Mouse (Mus musculus) left cerebral cortex, adult 2 months (tissue): ENCODE results near the gene Cebpz. TPM values are rescaled to one million over a fixed set of nuclear protein-coding genes. Genes with fewer than 3 reads are reported as not detected.

ENCODE experiments used
- DNase-seq, 2 experiments: peaks; one replicate each; pipeline ENCODE4 v3.0.0; 2021 to 2022; ENCODE audit warnings: low spot score in 2 of 2, mixed read lengths in 1 of 2; ENCODE audit errors: extremely low spot score in 1 of 2
- H3K27ac ChIP-seq: fragments of 200-600 bp; 2 replicates; pipeline ENCODE4 v1.8.1; 2022
- H3K4me3 ChIP-seq: fragments of 200-600 bp; 2 replicates; pipeline ENCODE4 v1.8.1; 2022
- CTCF ChIP-seq: fragments of 200-600 bp; IDR thresholded peaks from 2 replicates; pipeline ENCODE4 v1.8.1; 2022; ENCODE audit warnings: antibody characterized with exemption, mild to moderate bottlenecking, moderate library complexity
- intact Hi-C: fragments of 180-260 bp; cut with DNase I; formaldehyde crosslinking; loops from one replicate; pipeline ENCODE4 v1.15.1; 2025
- total RNA-seq, 2 experiments: library from RNA; stranded (reverse); gene quantifications; 2 replicates each; pipeline ENCODE4 v1.2.3; 2021

The Cebpz gene
- total RNA-seq, 2 experiments from 2014 or later, result 32.9 to 34.0 TPM

DNA sequence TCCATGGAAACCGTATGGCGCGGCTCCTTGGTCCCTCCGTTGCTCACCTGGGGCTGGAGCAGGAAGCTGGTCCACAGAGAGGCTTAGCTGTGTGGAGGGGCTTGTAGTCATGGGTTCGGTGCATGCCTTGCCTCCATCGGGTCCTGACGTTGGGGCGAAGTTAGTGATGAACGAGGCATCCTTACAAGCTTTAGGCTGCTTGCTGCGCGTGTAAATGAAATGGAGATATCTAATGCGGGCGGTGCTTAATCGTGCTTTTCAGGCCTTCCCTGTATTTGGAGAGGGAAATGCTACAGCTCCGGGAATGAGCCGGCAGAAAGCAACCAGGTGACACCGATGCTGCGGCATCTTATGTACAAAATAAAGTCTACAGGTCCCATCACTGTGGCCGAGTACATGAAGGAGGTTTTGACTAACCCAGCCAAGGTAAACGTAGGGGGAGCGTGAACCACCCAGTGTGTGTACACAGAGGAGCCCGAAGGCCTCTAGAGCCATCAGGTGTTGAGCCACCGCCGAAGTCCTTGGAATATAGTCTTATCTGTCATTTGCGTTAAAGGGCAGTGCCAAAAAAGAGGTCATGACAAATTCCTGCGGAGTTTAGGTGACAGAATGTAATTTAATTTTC lies 475 bp upstream of the Cebpz start:
- no peak for TF ChIP-seq CTCF
- peak overlapping the region; percentile 85 for H3K27ac ChIP-seq
- intact Hi-C loops, result loop anchor here (2.0 to 10.0 kb wide), 3 partner anchors 21 to 273 kb away; partner anchors contain the start of genes Cebpzos, Gpatch11 and Heatr5b
- DNase-seq, result no peak
- peak overlapping the region; percentile 66 for H3K4me3 ChIP-seq

DNA sequence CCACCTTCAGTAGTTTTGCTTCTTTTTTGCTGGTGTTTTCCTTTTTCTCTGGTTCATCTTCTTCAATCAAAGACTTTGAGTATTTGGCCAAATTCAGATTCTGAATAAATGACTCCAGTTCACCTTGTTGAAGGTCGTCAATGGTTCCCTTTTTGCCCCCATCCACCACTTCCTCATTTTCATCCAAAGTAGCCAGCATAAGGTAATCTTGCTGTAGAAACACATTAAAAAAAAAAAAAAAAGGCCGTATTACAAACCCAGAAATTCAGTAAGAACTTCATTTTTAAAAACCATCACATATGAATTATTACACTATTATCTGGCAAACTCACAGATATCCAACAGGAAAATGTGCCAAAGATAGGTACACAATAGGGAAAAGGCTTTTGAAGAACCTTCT lies 1.0 kb downstream of the Cebpz start:
- no peak for TF ChIP-seq CTCF
- intact Hi-C loops, result loop anchor here (2.0 to 10.0 kb wide), 3 partner anchors 19 to 271 kb away; partner anchors contain the start of genes Cebpzos, Gpatch11 and Heatr5b
- DNase-seq, result no peak
- no peak overlapping the region for H3K27ac ChIP-seq
- peak overlapping the region; percentile 66 for H3K4me3 ChIP-seq

DNA sequence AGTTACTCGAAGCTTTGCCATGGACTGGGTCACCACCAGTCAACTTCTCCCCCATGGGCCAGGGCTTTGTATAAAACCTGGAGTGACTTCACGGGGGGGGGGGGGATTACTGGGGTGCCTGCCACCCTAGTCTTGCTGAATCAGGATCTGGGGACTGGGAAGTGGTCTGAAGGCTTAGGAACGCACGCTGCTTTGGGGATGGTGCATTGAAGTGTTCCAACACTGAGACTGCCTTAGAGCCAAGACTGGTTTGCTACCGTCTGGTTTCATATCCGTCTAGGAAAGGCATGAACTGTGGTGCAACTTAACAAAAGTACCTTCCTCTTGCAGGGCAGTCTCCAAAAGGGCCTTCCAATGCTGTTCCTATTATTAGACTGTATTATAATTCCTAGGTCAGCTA lies 19.2 kb downstream of the Cebpz start:
- DNase-seq, result no peak
- Histone ChIP-seq H3K27ac (no peak overlapping the region), H3K4me3 (no peak overlapping the region)
- TF ChIP-seq CTCF, result no peak
- intact Hi-C loops, result loop anchor here (2.0 kb wide), 2 partner anchors 19 to 83 kb away; partner anchors contain the start of genes Cebpz, Gpatch11, Heatr5b and Ndufaf7

DNA sequence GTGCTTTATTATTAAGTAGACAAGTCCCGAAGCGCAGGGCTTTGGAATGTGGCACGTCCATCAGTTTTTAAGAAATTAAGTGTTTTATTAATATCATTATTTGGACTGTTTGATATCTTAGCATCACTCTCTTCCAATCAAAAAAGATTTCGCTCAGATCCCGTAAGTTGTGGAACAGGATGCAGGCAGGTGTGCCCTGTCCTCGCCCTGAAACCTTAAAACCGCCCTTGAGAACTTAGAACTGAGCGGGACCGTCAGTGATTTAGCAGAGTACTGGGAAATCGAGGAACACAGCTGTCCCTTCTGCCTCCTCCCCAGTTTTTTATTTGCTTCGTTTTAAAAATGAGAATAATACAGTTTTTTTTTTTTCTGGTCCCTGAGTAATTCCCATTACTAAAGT lies 20.0 kb downstream of the Cebpz start:
- Histone ChIP-seq H3K27ac (peak overlapping the region; percentile 84), H3K4me3 (peak overlapping the region; percentile 83)
- TF ChIP-seq CTCF, result no peak
- no peak for DNase-seq
- intact Hi-C loops, result loop anchor here (2.0 kb wide), 2 partner anchors 20 to 82 kb away; partner anchors contain the start of genes Cebpz, Gpatch11, Heatr5b and Ndufaf7

DNA sequence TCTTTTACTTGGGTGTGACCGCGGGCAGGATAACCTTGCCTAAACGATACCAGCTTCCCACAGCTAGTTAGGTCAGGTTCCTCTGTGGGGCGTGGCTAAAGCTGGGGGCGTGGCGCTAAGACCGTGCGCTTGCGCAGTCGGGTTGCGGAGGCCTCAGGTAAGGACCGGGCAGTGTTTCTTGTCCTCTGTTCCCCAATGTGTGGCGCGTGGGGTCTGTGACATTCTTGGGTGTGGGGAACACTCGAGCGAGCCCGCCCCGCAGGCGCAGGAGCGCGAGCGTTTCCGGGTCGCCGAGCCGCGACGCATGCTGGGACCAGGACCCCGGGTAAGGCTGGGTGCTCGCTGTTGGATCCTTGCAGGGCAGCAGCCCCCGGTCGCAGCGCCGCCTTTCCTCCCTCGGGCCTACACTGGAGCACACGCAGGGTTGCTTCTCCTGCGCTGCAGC lies 20.5 kb downstream of the Cebpz start, which contains the start of gene Cebpzos:
TSS of gene Cebpzos (plus strand) at position 132 of the 445 bp plus-strand sequence.
- peak within 1 kb of the TSS; percentile 83 for H3K4me3 ChIP-seq
- peak within 1 kb of the TSS; percentile 84 for H3K27ac ChIP-seq
- TF ChIP-seq CTCF, result no peak
- intact Hi-C loops, result loop anchor here (2.0 kb wide), 2 partner anchors 20 to 82 kb away; partner anchors contain the start of genes Cebpz, Gpatch11, Heatr5b and Ndufaf7
- DNase-seq, result peak; percentile 86 to 87

DNA sequence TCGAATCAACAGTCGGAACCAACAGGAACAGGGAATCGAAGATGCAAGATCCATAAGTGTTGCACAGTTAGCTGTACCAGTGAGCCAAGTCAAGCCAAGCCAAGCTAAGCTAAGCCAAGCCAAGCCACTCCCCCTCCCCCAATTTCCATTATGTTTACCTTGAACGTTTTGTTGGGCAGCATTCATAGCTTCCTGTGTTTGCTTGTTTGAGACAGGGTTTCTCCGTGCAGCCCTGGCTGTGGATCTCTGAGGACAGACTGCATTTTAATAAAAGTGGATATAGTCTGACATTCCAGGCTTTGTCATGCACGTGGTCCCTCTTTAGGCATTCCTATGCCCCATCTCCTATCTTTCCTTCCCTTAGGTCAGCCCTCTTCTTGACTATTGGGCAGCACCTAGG lies 21.1 kb downstream of the Cebpz start:
- TF ChIP-seq CTCF, result no peak
- intact Hi-C loops, result loop anchor here (2.0 kb wide), 2 partner anchors 21 to 81 kb away; partner anchors contain the start of genes Cebpz, Gpatch11, Heatr5b and Ndufaf7
- Histone ChIP-seq H3K4me3 (peak overlapping the region; percentile 83), H3K27ac (peak overlapping the region; percentile 84)
- DNase-seq, result no peak

DNA sequence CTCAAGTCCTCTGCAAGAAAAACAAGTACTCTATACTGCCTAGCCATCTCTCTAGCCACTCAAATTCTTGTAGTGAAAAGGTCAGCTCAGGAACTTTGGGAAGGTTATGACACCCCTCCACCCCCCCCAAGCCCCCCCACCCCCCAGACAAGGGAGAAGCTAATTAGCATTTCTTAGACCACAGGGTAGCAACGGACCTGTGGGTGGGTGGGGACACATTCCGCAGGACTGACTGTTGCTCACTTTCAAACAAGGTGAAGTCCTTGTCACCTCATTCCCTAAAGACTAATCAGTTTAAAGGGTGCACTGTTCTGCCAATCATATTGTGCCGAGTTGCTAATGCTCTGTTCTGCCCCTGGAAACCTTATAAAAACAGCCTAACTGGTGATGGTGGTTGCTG lies 22.9 kb downstream of the Cebpz start:
- H3K27ac ChIP-seq, result no peak overlapping the region
- intact Hi-C loops, result no loop called here
- no peak for TF ChIP-seq CTCF
- no peak for DNase-seq
- H3K4me3 ChIP-seq, result no peak overlapping the region

DNA sequence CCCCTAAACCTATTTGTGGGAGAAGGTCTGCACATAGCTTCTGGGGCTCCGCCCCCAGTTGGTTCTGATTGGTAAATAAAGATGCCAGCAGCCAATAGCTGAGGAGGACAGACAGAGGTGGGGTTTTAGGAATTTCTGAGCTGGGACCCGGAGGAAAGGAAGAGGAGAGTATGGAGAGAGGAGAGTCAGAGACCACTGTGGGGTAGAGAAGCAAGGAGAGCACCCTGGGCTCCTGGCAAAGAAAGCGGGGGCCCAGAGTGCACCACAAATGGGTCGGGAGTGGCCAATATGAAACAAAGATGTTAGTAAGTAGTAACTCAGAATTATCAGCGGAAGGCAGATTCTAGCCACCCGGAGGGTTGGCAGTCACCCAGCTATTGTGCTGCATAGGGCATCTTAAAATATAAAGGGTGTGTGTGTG lies 24.0 kb downstream of the Cebpz start:
- DNase-seq, result no peak
- Histone ChIP-seq H3K27ac (no peak overlapping the region), H3K4me3 (peak overlapping the region; percentile 39)
- intact Hi-C loops, result no loop called here
- no peak for TF ChIP-seq CTCF

DNA sequence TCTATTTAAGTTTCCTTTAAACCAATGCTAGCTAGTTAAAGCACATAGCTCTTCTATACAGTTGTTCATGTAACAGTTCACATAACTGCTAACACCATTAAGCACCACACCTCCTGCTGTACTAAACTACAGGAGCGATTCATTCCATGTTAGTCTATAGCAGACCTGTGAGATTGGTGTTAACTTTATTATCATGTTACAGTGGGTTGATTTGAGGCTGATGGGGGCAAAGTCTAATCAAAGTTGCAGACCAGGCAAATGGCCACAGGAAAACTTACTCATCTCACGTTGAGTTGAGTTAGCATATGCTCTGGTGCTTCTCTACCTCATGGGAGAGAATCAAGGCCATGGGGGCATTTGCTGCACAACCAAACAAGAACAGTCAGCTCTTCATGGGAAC lies 27.5 kb downstream of the Cebpz start:
- TF ChIP-seq CTCF, result no peak
- DNase-seq, result no peak
- intact Hi-C loops, result no loop called here
- Histone ChIP-seq H3K27ac (no peak overlapping the region), H3K4me3 (no peak overlapping the region)

DNA sequence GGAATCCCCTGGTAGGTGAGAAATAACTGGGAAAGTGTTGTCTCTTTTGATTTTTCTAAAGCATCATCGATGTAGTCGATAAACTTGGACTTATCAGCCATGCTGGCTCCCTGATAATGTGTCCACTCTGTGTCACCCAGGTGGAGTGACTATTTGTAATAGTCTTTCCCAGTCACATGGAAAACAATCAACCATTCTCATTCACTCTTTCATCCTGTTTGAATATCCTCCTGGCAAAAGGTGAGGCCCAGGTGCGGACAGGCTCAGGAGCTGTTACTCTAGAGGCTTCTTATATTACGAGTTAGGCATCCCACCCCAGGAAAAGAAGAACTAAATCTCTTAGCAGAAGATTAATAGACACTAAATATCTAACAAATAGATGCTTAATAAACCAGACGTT lies 30.0 kb downstream of the Cebpz start, which contains the start of gene Sult6b1:
TSS of gene Sult6b1 (minus strand) at position 101 of the 400 bp plus-strand sequence.
- intact Hi-C loops, result no loop called here
- Histone ChIP-seq H3K4me3 (no peak within 1 kb of the TSS), H3K27ac (no peak within 1 kb of the TSS)
- DNase-seq, result no peak
- no peak for TF ChIP-seq CTCF

DNA sequence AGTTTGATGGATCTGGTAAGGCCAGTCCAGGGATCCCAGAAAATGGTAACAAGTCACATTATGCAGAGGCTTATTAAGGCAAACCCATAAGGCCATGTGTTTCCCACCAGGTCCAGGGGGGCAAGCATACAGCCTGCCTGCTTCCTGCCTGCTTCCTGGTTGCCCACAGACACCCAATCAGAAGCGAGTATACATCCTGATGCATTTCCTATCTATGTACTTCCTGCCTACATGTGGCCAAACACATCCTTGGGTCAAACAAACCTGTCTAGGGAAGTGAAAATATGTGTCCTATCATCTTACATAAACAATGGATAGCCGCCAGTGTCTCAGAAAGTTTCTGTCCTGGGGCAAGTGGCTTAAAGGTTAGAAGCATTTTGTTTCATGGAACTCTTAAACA lies 33.7 kb downstream of the Cebpz start:
- intact Hi-C loops, result no loop called here
- TF ChIP-seq CTCF, result no peak
- DNase-seq, result no peak
- H3K27ac ChIP-seq, result no peak overlapping the region
- H3K4me3 ChIP-seq, result no peak overlapping the region

DNA sequence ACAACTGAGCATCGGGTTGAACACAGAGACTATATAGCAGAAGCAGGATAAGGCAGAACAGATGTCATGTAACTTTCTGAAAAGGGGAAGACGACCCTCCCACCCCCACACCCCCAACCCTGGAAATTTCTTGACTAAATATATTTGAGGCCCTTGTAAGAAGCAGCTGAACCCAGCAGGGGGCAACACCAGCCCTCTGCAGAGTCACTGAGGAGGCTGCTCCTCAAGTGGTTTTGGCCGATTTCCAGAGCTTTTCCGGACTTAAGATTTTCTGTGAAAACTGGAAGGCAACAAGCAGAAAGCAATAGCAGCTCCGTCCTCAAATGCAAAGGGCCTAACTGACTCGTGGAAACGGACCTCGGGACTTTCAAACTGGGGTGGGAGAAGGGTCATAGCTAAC lies 41.5 kb downstream of the Cebpz start:
- TF ChIP-seq CTCF, result peak; percentile 42
- no peak overlapping the region for H3K27ac ChIP-seq
- intact Hi-C loops, result no loop called here
- peak in 1 of 2 experiments; percentile 21 for DNase-seq
- H3K4me3 ChIP-seq, result no peak overlapping the region

DNA sequence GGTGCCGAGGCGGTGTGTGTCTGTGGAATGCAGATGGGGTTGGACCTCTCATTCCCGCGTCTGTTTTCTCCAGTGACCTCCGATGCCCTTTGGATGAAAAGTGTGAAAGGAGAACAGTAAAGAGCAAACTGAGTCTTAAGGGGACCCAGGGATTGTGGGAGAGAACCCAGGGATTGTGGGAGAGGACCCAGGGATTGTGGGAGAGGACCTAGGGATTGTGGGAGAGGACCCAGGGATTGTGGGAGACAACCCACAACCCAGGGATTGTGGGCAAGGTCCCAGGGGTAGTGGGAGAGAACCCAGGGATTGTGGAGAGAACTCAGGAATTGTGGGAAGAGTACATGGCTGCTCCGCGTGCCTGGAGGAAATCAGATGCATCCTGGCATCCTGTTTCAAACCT lies 41.9 kb downstream of the Cebpz start:
- intact Hi-C loops, result no loop called here
- H3K27ac ChIP-seq, result no peak overlapping the region
- TF ChIP-seq CTCF, result no peak
- H3K4me3 ChIP-seq, result no peak overlapping the region
- DNase-seq, result no peak
